Mouse (Mus musculus) forebrain, embryonic 10.5 days (tissue): ENCODE data around the gene Birc3. TPM values are rescaled to one million over a fixed set of nuclear protein-coding genes. Genes with fewer than 3 reads are reported as not detected.

ENCODE experiments used
- DNase-seq: peaks from one replicate; pipeline ENCODE4 v3.0.0-alpha.2; 2017; ENCODE audit warnings: low spot score; ENCODE audit errors: extremely low spot score
- H3K27ac ChIP-seq: fragments of 300-500 bp; sonication (generic); 2 replicates; pipeline ENCODE4 v1.5.1; 2016; ENCODE audit warnings: mild to moderate bottlenecking
- H3K27me3 ChIP-seq: fragments of 300-500 bp; sonication (generic); 2 replicates; pipeline ENCODE4 v1.6.1; 2016; ENCODE audit warnings: mild to moderate bottlenecking; ENCODE audit not compliant: poor library complexity, severe bottlenecking
- H3K36me3 ChIP-seq: fragments of 300-500 bp; sonication (generic); replicated peaks from 2 replicates; pipeline ENCODE4 v1.6.1; 2016; ENCODE audit warnings: mild to moderate bottlenecking, moderate library complexity
- H3K4me1 ChIP-seq: fragments of 300-500 bp; sonication (generic); 2 replicates; pipeline ENCODE4 v1.6.1; 2016
- H3K4me3 ChIP-seq: fragments of 300-500 bp; sonication (generic); 2 replicates; pipeline ENCODE4 v1.5.1; 2016; ENCODE audit warnings: mild to moderate bottlenecking, moderate library complexity
- H3K9me3 ChIP-seq: fragments of 300-500 bp; sonication (generic); 2 replicates; pipeline ENCODE4 v1.6.1; 2016; ENCODE audit warnings: mild to moderate bottlenecking, moderate library complexity
- WGBS: fragments of 180-500 bp; shearing (Covaris S2); methylation state at CpG from one replicate; pipeline ENCODE4 v1.1.7; 2016; 5-methylcytosine and 5-hydroxymethylcytosine counted together
- polyA plus RNA-seq: library from polyadenylated mRNA; unstranded; fragments of >200 nt; fragmentation: Nextera tagmentation; extraction: Ambion mirVana; gene quantifications from 2 replicates; pipeline ENCODE4 v1.2.1, GENCODE M21; 2016

Birc3 gene
- polyA plus RNA-seq, 1 experiment from 2014 or later: 3.7 TPM

DNA sequence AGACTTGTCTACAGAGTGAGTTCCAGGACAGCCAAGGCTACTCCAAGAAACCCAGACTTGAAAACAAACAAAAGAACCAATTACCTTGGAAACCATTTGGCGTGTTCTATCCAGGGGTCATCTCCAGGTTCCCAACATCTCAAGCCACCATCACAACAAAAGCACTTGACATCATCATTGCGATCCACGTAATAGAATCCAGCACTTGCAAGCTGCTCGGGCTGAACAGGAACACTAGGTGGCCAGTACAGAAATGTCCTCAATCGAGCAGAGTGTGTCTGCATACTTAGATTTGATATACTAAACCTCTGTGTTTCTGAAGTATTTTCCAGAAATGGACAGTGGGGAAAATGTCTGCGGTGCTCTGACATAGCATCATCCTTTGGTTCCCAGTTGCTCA, 39.6 kb downstream of the Birc3 start:
- no peak overlapping the region for H3K27ac ChIP-seq
- no peaks in the 10 kb centered on the region for H3K9me3 ChIP-seq
- DNase-seq: no peak
- H3K4me1 ChIP-seq: peaks cover 23% of the 10 kb centered on the region
- no peaks in the 10 kb centered on the region for H3K27me3 ChIP-seq
- H3K4me3 ChIP-seq: no peak overlapping the region
- H3K36me3 ChIP-seq: peaks cover 46% of the 10 kb centered on the region
- 91% methylated on average over 6 of the region's 6 CpGs for WGBS

DNA sequence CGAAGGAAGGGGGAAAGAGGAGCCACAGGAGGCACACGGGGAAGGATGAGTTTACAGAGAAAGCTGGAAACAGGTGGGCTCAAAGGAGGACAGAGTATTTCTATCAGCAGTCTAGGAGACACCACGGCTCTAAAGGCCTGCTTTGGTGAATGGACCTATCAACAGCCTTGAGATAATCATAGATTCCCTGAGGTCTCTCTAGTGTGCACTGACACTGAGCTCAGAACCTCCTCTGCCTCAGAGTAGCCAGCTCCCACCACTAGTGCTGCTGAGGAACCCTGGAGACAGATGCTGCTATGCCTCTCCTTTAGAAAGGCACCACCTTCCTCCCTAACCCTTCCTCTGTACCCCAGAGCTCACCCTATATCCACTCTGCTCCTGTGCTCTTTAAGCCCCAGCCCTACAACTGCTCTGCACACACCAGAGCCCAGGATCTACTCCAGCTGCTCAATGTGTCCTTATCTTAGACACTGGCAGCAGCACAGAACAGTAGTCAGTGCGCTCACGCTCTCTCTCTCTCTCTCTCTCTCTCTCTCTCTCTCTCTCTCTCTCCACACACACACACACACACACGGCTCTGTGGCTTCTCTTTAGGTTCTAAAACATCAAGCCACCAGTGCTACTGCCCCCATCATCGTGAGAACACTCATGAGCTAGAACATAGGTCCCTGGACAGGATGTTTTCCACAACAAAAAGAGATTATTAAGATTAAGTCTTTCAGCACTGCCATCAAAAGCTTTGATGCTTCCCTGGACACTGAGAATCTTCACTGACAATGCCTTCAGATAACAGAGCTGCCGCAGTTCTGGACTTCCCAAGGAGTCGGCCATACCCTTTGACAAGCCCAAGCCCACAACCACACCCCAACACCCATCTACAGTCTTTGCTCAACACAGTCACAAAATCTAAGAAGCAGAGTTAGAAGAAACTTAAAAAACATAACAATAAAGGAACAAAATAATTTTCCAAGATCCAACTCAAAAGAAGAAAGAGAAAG, 43.2 kb downstream of the Birc3 start:
- Histone ChIP-seq H3K4me3 (no peak overlapping the region; the same call in 1 of the 2 replicates), H3K27ac (no peak overlapping the region), H3K36me3 (peaks cover 71% of the 10 kb centered on the region), H3K9me3 (no peaks in the 10 kb centered on the region), H3K27me3 (no peaks in the 10 kb centered on the region), H3K4me1 (peaks cover 11% of the 10 kb centered on the region)
- WGBS: 88% methylated on average over 9 of the region's 9 CpGs
- DNase-seq: no peak

DNA sequence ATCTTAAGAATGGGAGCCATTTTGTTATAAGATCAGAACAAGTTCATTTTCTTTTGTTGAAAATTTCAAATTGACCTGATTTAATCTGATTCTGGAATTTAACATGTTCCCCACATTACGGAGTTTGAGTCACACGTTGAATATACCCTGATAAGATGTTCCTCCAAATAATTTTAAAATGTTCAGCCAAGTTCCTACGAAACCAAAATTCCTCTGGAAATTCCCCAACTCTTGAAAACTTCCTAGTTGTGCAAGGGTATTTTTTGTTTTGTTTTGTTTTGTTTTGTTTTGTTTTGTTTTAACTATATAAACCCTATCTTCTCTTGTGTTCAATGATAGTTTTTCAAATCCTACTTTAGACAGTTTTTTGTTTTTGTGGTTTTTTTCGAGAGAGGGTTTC, 44.3 kb downstream of the Birc3 start:
- no peak for DNase-seq
- Histone ChIP-seq H3K4me3 (no peak overlapping the region), H3K27me3 (no peaks in the 10 kb centered on the region), H3K27ac (no peak overlapping the region), H3K9me3 (no peaks in the 10 kb centered on the region), H3K4me1 (peaks cover 10% of the 10 kb centered on the region), H3K36me3 (peaks cover 66% of the 10 kb centered on the region)
- WGBS: 95% methylated on average over 4 of the region's 4 CpGs

DNA sequence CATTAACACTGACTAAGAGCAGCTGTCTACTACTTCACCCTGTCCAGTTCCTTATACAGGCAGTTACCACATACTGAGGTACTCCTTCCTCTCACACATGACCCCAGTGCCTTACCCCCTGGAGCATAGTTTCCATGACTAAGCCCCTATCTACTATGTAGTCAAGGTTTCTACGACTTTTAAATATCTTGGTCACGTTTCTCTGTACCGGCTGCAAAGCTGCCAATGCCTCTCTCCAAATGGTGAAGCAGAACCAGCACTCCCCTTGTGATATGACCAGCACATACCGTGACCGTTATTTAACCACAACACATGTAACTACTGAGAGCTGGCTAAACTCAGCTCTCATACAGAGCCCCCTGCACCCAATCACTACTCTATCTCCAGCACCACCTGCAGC, 48.1 kb downstream of the Birc3 start:
- Histone ChIP-seq H3K27ac (no peak overlapping the region), H3K9me3 (no peaks in the 10 kb centered on the region), H3K4me1 (no peaks in the 10 kb centered on the region), H3K27me3 (no peaks in the 10 kb centered on the region), H3K4me3 (no peak overlapping the region), H3K36me3 (peaks cover 73% of the 10 kb centered on the region)
- WGBS: 90% methylated on average over 5 of the region's 5 CpGs
- no peak for DNase-seq

DNA sequence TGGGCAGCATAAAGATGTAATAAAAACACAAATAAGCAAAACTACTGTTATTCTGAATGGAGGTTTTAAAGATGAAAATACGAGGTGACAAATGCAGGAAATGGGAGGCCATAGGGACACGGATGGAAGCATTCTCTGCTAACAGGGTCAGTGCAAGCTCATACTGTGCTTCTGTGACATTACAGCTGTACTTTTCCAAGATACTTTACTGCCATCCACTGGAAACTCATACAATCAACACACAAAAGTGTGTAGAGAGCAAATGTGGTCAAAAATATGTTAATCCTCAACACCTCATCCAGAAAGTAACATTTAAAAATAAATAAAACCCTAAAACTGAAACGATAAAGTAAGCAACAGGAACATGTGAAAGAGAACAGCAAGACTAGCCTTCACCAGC, 50.2 kb downstream of the Birc3 start:
- Histone ChIP-seq H3K27me3 (no peaks in the 10 kb centered on the region), H3K36me3 (peaks cover 76% of the 10 kb centered on the region), H3K4me3 (no peak overlapping the region), H3K27ac (no peak overlapping the region), H3K4me1 (no peaks in the 10 kb centered on the region), H3K9me3 (no peaks in the 10 kb centered on the region)
- no peak for DNase-seq
- WGBS: 92% methylated on average over 3 of the region's 3 CpGs

DNA sequence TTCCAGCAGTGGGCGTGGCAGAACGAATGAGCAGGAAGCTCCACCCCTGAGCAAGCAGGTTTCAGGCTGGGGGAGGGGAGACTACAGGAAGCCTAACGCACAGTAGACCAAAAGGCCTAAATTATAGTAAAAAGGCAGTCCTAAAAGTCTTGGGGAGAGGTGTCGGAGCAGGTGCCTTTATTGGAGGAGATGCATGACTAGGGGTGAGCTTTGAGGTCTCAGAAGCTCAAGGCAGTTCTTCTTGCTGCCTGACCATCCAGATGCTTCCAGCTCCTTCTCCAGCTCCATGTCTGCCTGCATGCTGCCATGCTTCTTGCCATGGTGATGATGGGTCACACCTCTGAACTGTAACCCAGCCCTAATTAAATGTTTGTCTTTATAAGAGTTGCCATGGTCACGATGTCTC, 67.9 kb downstream of the Birc3 start:
- Histone ChIP-seq H3K4me1 (no peaks in the 10 kb centered on the region), H3K4me3 (no peak overlapping the region), H3K27ac (no peak overlapping the region), H3K36me3 (no peaks in the 10 kb centered on the region), H3K27me3 (no peaks in the 10 kb centered on the region), H3K9me3 (peaks cover 3% of the 10 kb centered on the region; the same call in 1 of the 2 replicates)
- no peak for DNase-seq
- 59% methylated on average over 5 of the region's 5 CpGs for WGBS

Other genes starting within 250 kb of the Birc3 start
- gene Mmp20, start 245.0 kb downstream of the Birc3 start, polyA plus RNA-seq: not detected in 2 replicates
- not detected in 2 replicates for gene Mmp7, start 181.1 kb downstream of the Birc3 start, polyA plus RNA-seq
- 104 and 115 TPM in 2 replicates for gene Tmem123, start 109.1 kb downstream of the Birc3 start, polyA plus RNA-seq
- gene Birc2, start 36.1 kb downstream of the Birc3 start, polyA plus RNA-seq: 34.0 and 37.2 TPM in 2 replicates
- gene Yap1, start 131.4 kb upstream of the Birc3 start, polyA plus RNA-seq: 34.5 and 36.8 TPM in 2 replicates
- 18.5 and 19.4 TPM in 2 replicates for gene Cfap300, start 169.6 kb upstream of the Birc3 start, polyA plus RNA-seq